Mouse (Mus musculus) bone marrow macrophage, adult 2 months (primary cell): ENCODE results near the gene Ntrk3.

ENCODE experiments used
- CTCF ChIP-seq: IDR thresholded peaks from 2 replicates; pipeline ENCODE4 v1.5.1; 2012; ENCODE audit warnings: low read depth, mild to moderate bottlenecking, low read length, moderate library complexity
- POLR2A ChIP-seq: IDR thresholded peaks from 2 replicates; pipeline ENCODE4 v1.6.1; 2012; ENCODE audit warnings: mild to moderate bottlenecking, low read depth, low read length, borderline replicate concordance

DNA sequence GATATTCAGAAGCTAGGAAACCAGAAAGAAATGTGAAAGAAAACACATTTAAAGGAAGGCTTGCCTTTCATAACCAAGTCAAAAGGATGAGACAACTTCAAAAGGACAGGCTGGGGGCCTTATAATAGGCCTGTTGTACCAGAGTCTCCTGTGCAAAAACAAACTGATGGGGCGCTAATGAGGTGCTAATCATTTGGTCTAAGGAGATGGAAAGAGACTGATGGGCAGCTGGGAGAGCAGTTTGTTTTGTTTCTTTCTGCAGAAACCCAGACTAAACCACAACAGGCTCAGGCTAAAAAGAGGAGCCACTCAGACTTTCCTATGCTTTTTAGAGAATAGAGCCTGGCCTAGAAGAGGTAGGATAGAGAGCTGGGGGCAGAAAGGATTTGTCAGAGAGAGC lies 554.4 kb downstream of the Ntrk3 start:
- TF ChIP-seq CTCF, result no peak
- TF ChIP-seq POLR2A, result no peak
